Mouse (Mus musculus) stomach, postnatal 0 days (tissue): ENCODE data around the gene Lgr4.

Source experiments
- CTCF ChIP-seq: IDR thresholded peaks from 2 replicates; pipeline ENCODE4 v1.5.1; 2016; ENCODE audit warnings: antibody characterized with exemption, low read depth, mild to moderate bottlenecking, moderate library complexity
- EP300 ChIP-seq: optimal IDR thresholded peaks from 2 replicates; pipeline ENCODE3; 2016; ENCODE audit warnings: antibody characterized with exemption

- TF ChIP-seq CTCF (no peak), EP300 (no peak)
Observed at GRCm38 (mm10) chr2:110020430-110020829, 103.0 kb downstream of the Lgr4 start.
